Mouse (Mus musculus) kidney, embryonic 15.5 days (tissue): ENCODE measurements around the gene Alkbh4. TPM values are rescaled to one million over a fixed set of nuclear protein-coding genes. Genes with fewer than 3 reads are reported as not detected.
"Not testable (repeated sequence)": the region's sequence is repeated elsewhere in the genome, so short reads cannot be mapped to it uniquely, and the experiment has no call there.

ENCODE experiments used
- ATAC-seq: fragments of 200-750 bp; cut with Nextera tagmentation; replicated peaks from 2 replicates; pipeline ENCODE4 v1.8.0; 2017; ENCODE audit warnings: moderate TSS enrichment; ENCODE audit not compliant: low FRiP score
- H3K27ac ChIP-seq: fragments of 300-500 bp; sonication (generic); 2 replicates; pipeline ENCODE4 v1.5.1; 2015; ENCODE audit warnings: mild to moderate bottlenecking, inconsistent platforms
- H3K27me3 ChIP-seq: fragments of 300-500 bp; sonication (generic); 2 replicates; pipeline ENCODE4 v1.6.1; 2015; ENCODE audit warnings: inconsistent platforms
- H3K36me3 ChIP-seq: fragments of 300-500 bp; sonication (generic); 2 replicates; pipeline ENCODE4 v1.6.1; 2015; ENCODE audit warnings: inconsistent platforms
- H3K4me1 ChIP-seq: fragments of 300-500 bp; sonication (generic); 2 replicates; pipeline ENCODE4 v1.6.1; 2015; ENCODE audit warnings: inconsistent platforms
- H3K4me2 ChIP-seq: fragments of 300-500 bp; sonication (generic); 2 replicates; pipeline ENCODE4 v1.6.1; 2015; ENCODE audit warnings: moderate library complexity, mild to moderate bottlenecking, inconsistent platforms
- H3K4me3 ChIP-seq: fragments of 300-500 bp; sonication (generic); replicated peaks from 2 replicates; pipeline ENCODE4 v1.5.1; 2015; ENCODE audit warnings: mild to moderate bottlenecking, inconsistent platforms
- H3K9ac ChIP-seq: fragments of 300-500 bp; sonication (generic); 2 replicates; pipeline ENCODE4 v1.6.1; 2015; ENCODE audit warnings: mild to moderate bottlenecking, inconsistent platforms
- H3K9me3 ChIP-seq: fragments of 300-500 bp; sonication (generic); replicated peaks from 2 replicates; pipeline ENCODE4 v1.6.1; 2016; ENCODE audit warnings: inconsistent platforms
- WGBS: fragments of 180-500 bp; shearing (Covaris S2); methylation state at CpG from one replicate; pipeline ENCODE4 v1.1.7; 2015; ENCODE audit warnings: mixed read lengths; 5-methylcytosine and 5-hydroxymethylcytosine counted together
- polyA plus RNA-seq: library from polyadenylated mRNA; unstranded; fragments of >200 nt; fragmentation: Nextera tagmentation; extraction: Ambion mirVana; gene quantifications from 2 replicates; pipeline ENCODE4 v1.2.1, GENCODE M21; 2015

The Alkbh4 gene
- polyA plus RNA-seq, 1 experiment from 2014 or later = 16.9 TPM

GRCm38 (mm10) chr5:136146936-136147335, 11.0 kb downstream of the Alkbh4 start:
- Histone ChIP-seq H3K9ac (no peak overlapping the region), H3K4me3 (no peak overlapping the region), H3K4me1 (no peaks in the 10 kb centered on the region), H3K27me3 (no peaks in the 10 kb centered on the region), H3K4me2 (no peak overlapping the region), H3K27ac (no peak overlapping the region), H3K36me3 (peaks cover 9% of the 10 kb centered on the region), H3K9me3 (no peaks in the 10 kb centered on the region)
- 93% methylated on average over 1 of the region's 1 CpGs for WGBS
- ATAC-seq = no peak

- H3K27me3 ChIP-seq = no peaks in the 10 kb centered on the region
- H3K4me1 ChIP-seq = no peaks in the 10 kb centered on the region
- no peak overlapping the region for H3K4me3 ChIP-seq
- ATAC-seq = no peak
- no peak overlapping the region for H3K4me2 ChIP-seq
- H3K9ac ChIP-seq = no peak overlapping the region
- no peak overlapping the region for H3K27ac ChIP-seq
- H3K36me3 ChIP-seq = peaks cover 1% of the 10 kb centered on the region
- WGBS = 71% methylated on average over 8 of the region's 8 CpGs
- no peaks in the 10 kb centered on the region for H3K9me3 ChIP-seq
These were observed 11.8 kb downstream of the Alkbh4 start for GRCm38 (mm10) chr5:136147704-136148103.

- not testable (repeated sequence) for H3K27me3 ChIP-seq, H3K27ac ChIP-seq, ATAC-seq, H3K9me3 ChIP-seq, H3K4me2 ChIP-seq, H3K9ac ChIP-seq, H3K4me1 ChIP-seq, H3K4me3 ChIP-seq, H3K36me3 ChIP-seq
- WGBS = 66% methylated on average over 5 of the region's 5 CpGs
These were observed 13.2 kb downstream of the Alkbh4 start for GRCm38 (mm10) chr5:136149134-136149576.

GRCm38 (mm10) chr5:136152365-136152764, 16.4 kb downstream of the Alkbh4 start:
- WGBS = 63% methylated on average over 8 of the region's 8 CpGs
- H3K9ac ChIP-seq = no peak overlapping the region

GRCm38 (mm10) chr5:136155399-136155798, 19.5 kb downstream of the Alkbh4 start:
- Histone ChIP-seq H3K4me3 (no peak overlapping the region), H3K4me2 (no peak overlapping the region), H3K27me3 (no peaks in the 10 kb centered on the region), H3K4me1 (no peaks in the 10 kb centered on the region), H3K9ac (no peak overlapping the region), H3K9me3 (no peaks in the 10 kb centered on the region), H3K36me3 (0 out of 2 replicates have a peak, but pooled peaks cover 1% of the 10 kb centered on the region), H3K27ac (no peak overlapping the region)
- 78% methylated on average over 5 of the region's 5 CpGs for WGBS
- ATAC-seq = no peak

More at GRCm38 (mm10) chr5:136152365-136152764, 16.4 kb downstream of the Alkbh4 start:
- Histone ChIP-seq H3K27ac (no peak overlapping the region), H3K4me1 (no peaks in the 10 kb centered on the region), H3K4me2 (no peak overlapping the region), H3K4me3 (no peak overlapping the region), H3K36me3 (no peaks in the 10 kb centered on the region), H3K27me3 (no peaks in the 10 kb centered on the region), H3K9me3 (no peaks in the 10 kb centered on the region)
- no peak for ATAC-seq

GRCm38 (mm10) chr5:136160084-136160483, 24.1 kb downstream of the Alkbh4 start:
- not testable (repeated sequence) for H3K4me3 ChIP-seq, H3K4me1 ChIP-seq, H3K27me3 ChIP-seq, H3K4me2 ChIP-seq, ATAC-seq, H3K9ac ChIP-seq, H3K9me3 ChIP-seq, H3K36me3 ChIP-seq, H3K27ac ChIP-seq
- WGBS = 90% methylated on average over 11 of the region's 12 CpGs

- no peak overlapping the region for H3K9ac ChIP-seq
- peaks cover 10% of the 10 kb centered on the region; the same call in 1 of the 2 replicates for H3K36me3 ChIP-seq
- H3K27me3 ChIP-seq = no peaks in the 10 kb centered on the region
- no peaks in the 10 kb centered on the region for H3K4me1 ChIP-seq
- H3K27ac ChIP-seq = no peak overlapping the region
- H3K9me3 ChIP-seq = 0 out of 2 replicates have a peak, but pooled peaks cover 4% of the 10 kb centered on the region
- WGBS = 88% methylated on average over 11 of the region's 11 CpGs
- no peak overlapping the region for H3K4me3 ChIP-seq
- H3K4me2 ChIP-seq = no peak overlapping the region
- no peak for ATAC-seq
These were observed 28.0 kb downstream of the Alkbh4 start for GRCm38 (mm10) chr5:136163807-136164474.

- Histone ChIP-seq H3K4me2 (no peak overlapping the region), H3K9ac (no peak overlapping the region), H3K36me3 (peaks cover 10% of the 10 kb centered on the region; the same call in 1 of the 2 replicates), H3K4me3 (no peak overlapping the region), H3K9me3 (0 out of 2 replicates have a peak, but pooled peaks cover 4% of the 10 kb centered on the region), H3K4me1 (peaks cover 4% of the 10 kb centered on the region), H3K27me3 (no peaks in the 10 kb centered on the region), H3K27ac (no peak overlapping the region)
- WGBS = 85% methylated on average over 8 of the region's 8 CpGs
- no peak for ATAC-seq
These were observed 29.3 kb downstream of the Alkbh4 start for GRCm38 (mm10) chr5:136165246-136165645.

GRCm38 (mm10) chr5:136167296-136167695, 31.4 kb downstream of the Alkbh4 start:
- WGBS = 92% methylated on average over 4 of the region's 4 CpGs
- Histone ChIP-seq H3K4me2 (no peak overlapping the region), H3K27ac (no peak overlapping the region), H3K27me3 (no peaks in the 10 kb centered on the region), H3K4me1 (peaks cover 19% of the 10 kb centered on the region), H3K36me3 (peaks cover 3% of the 10 kb centered on the region; the same call in 1 of the 2 replicates), H3K4me3 (no peak overlapping the region), H3K9me3 (0 out of 2 replicates have a peak, but pooled peaks cover 4% of the 10 kb centered on the region), H3K9ac (no peak overlapping the region)
- no peak for ATAC-seq

- H3K4me2 ChIP-seq = no peak overlapping the region
- 0 out of 2 replicates have a peak, but pooled peaks cover 4% of the 10 kb centered on the region for H3K9me3 ChIP-seq
- WGBS = 94% methylated on average over 3 of the region's 3 CpGs
- no peak overlapping the region for H3K27ac ChIP-seq
- H3K9ac ChIP-seq = no peak overlapping the region
- no peak overlapping the region for H3K4me3 ChIP-seq
- ATAC-seq = no peak
- no peaks in the 10 kb centered on the region for H3K27me3 ChIP-seq
- H3K4me1 ChIP-seq = peaks cover 19% of the 10 kb centered on the region
- H3K36me3 ChIP-seq = peaks cover 3% of the 10 kb centered on the region; the same call in 1 of the 2 replicates
These were observed 32.1 kb downstream of the Alkbh4 start for GRCm38 (mm10) chr5:136168071-136168470.

- peaks cover 3% of the 10 kb centered on the region; the same call in 1 of the 2 replicates for H3K36me3 ChIP-seq
- ATAC-seq = peak; percentile 57
- H3K27me3 ChIP-seq = no peaks in the 10 kb centered on the region
- H3K9me3 ChIP-seq = 0 out of 2 replicates have a peak, but pooled peaks cover 4% of the 10 kb centered on the region
- peak overlapping the region; percentile 52 for H3K4me3 ChIP-seq
- H3K27ac ChIP-seq = no peak overlapping the region
- H3K9ac ChIP-seq = peak overlapping the region; percentile 57
- H3K4me2 ChIP-seq = peak overlapping the region; percentile 84
- peaks cover 22% of the 10 kb centered on the region for H3K4me1 ChIP-seq
- WGBS = 11% methylated on average over 15 of the region's 15 CpGs
These were observed 33.9 kb downstream of the Alkbh4 start for GRCm38 (mm10) chr5:136169626-136170511.
